Mouse (Mus musculus) forebrain, embryonic 15.5 days (tissue): ENCODE data around the gene Itgad. TPM values are rescaled to one million over a fixed set of nuclear protein-coding genes. Genes with fewer than 3 reads are reported as not detected.

Source experiments
- ATAC-seq: fragments of 200-750 bp; cut with Nextera tagmentation; replicated peaks from 2 replicates; pipeline ENCODE4 v1.8.0; 2017; ENCODE audit warnings: mild to moderate bottlenecking, moderate TSS enrichment, moderate library complexity
- H3K27ac ChIP-seq: fragments of 300-500 bp; sonication (generic); replicated peaks from 2 replicates; pipeline ENCODE4 v1.5.1; 2015; ENCODE audit warnings: mild to moderate bottlenecking, inconsistent platforms
- H3K27me3 ChIP-seq: fragments of 300-500 bp; sonication (generic); 2 replicates; pipeline ENCODE4 v1.6.1; 2015; ENCODE audit warnings: inconsistent platforms
- H3K36me3 ChIP-seq: fragments of 300-500 bp; sonication (generic); 2 replicates; pipeline ENCODE4 v1.6.1; 2015; ENCODE audit warnings: mild to moderate bottlenecking, inconsistent platforms
- H3K4me1 ChIP-seq: fragments of 300-500 bp; sonication (generic); 2 replicates; pipeline ENCODE4 v1.6.1; 2015; ENCODE audit warnings: inconsistent platforms
- H3K4me2 ChIP-seq: fragments of 300-500 bp; sonication (generic); replicated peaks from 2 replicates; pipeline ENCODE4 v1.6.1; 2015; ENCODE audit warnings: mild to moderate bottlenecking, inconsistent platforms
- H3K4me3 ChIP-seq: fragments of 300-500 bp; sonication (generic); 2 replicates; pipeline ENCODE4 v1.5.1; 2015; ENCODE audit warnings: mild to moderate bottlenecking, inconsistent platforms
- H3K9ac ChIP-seq: fragments of 300-500 bp; sonication (generic); replicated peaks from 2 replicates; pipeline ENCODE4 v1.6.1; 2015; ENCODE audit warnings: mild to moderate bottlenecking, inconsistent platforms
- H3K9me3 ChIP-seq: fragments of 300-500 bp; sonication (generic); 2 replicates; pipeline ENCODE4 v1.6.1; 2016; ENCODE audit warnings: inconsistent platforms
- WGBS: fragments of 180-500 bp; shearing (Covaris S2); methylation state at CpG from one replicate; pipeline ENCODE4 v1.1.7; 2015; ENCODE audit warnings: mixed read lengths; 5-methylcytosine and 5-hydroxymethylcytosine counted together
- polyA plus RNA-seq: library from polyadenylated mRNA; unstranded; fragments of >200 nt; fragmentation: Nextera tagmentation; extraction: Ambion mirVana; gene quantifications from 2 replicates; pipeline ENCODE4 v1.2.1, GENCODE M21; 2015

Gene Itgad
- polyA plus RNA-seq, 1 experiment from 2014 or later = not detected

DNA sequence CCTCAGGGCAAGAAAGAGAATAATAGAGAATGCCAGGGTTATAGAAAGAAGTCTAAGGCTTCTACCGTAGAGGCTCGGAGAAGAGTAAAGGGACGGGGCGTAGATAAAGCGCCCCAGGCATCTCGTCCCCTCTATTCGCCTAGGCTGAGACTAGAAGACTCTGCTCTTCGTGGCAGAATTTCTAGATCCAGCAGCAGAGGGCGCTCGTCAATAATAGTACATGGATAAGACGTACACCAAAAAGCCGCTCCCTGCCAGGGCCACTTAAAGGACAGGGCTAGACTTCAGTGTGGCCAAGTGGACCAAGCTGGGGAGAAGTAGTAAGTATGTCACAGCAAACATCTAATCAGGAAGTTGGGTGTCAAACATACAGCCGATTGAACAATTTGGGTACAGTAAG lies 93.3 kb downstream of the Itgad start:
- H3K4me1 ChIP-seq = peaks cover 17% of the 10 kb centered on the region
- no peaks in the 10 kb centered on the region for H3K27me3 ChIP-seq
- H3K4me3 ChIP-seq = peak overlapping the region; percentile 40
- peak; percentile 80 for ATAC-seq
- no peaks in the 10 kb centered on the region for H3K9me3 ChIP-seq
- H3K9ac ChIP-seq = peak overlapping the region; percentile 53
- peaks cover 11% of the 10 kb centered on the region; the same call in 1 of the 2 replicates for H3K36me3 ChIP-seq
- peak overlapping the region; percentile 63 for H3K4me2 ChIP-seq
- H3K27ac ChIP-seq = peak overlapping the region; percentile 74
- 3% methylated on average over 13 of the region's 13 CpGs for WGBS

DNA sequence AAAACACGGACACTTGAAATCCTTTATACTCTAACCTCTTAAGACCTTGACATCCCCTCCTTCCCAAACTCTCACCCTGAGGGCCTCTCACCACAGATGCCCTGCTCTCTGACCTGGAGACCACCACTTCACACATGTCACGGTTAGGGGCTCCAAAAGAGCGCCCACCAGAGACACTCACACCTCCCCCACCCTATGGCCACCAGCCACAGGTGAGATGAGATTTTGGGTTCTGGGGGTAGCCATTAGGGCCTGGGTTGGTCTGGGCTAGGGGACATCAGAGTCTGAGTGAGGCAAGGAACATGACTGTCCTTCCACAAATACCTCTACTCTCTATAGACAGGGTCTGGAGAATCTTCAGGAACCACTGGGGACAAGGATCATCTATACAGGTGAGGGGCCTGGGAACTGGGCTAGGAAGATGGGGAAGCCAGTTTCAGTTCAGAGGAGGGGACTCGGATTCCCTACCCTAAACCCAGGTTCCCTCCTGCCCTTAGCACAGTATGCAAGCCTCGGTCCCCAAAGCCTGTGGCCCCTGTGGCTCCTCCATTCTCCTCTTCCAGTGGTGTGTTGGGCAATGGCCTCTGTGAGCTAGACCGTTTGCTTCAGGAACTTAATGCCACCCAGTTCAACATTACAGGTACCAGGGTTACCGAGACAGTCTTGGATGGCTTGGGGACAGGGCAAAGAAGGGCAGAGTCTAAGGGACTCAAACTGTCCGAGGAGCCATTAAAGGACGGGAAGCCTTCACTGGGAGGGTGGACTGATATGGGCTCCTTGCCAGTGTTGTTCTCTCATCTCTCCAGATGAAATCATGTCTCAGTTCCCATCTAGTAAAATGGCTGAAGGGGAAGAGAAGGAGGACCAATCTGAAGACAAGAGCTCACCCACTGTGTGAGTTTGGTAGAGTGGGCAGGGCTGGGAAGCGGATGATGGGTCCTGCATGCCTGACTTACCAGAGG lies 94.2 kb downstream of the Itgad start:
- Histone ChIP-seq H3K27ac (no peak overlapping the region), H3K4me1 (peaks cover 22% of the 10 kb centered on the region), H3K4me3 (no peak overlapping the region), H3K4me2 (no peak overlapping the region), H3K27me3 (no peaks in the 10 kb centered on the region), H3K9me3 (no peaks in the 10 kb centered on the region), H3K9ac (no peak overlapping the region), H3K36me3 (peaks cover 11% of the 10 kb centered on the region; the same call in 1 of the 2 replicates)
- 82% methylated on average over 10 of the region's 10 CpGs for WGBS
- no peak for ATAC-seq

DNA sequence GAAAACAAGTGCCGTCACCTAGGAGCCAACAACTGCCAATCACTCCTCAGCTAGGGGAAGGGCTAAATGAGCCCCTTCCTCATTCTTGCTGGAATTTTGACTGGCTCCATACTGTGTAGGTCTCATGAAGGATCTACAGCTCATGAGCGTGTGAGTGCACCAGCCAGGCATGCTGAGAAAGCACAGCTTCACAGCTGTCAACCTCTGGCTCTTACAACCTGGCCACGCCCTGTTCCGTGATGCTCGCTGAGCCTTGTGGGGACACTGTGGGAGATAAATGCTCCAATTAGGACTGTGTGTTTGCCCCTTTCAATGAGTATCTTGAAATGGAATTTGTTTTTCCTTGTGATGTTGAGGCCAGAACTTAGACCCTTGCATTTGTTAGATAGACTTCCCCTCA lies 95.8 kb downstream of the Itgad start:
- ATAC-seq = no peak
- Histone ChIP-seq H3K9me3 (no peaks in the 10 kb centered on the region), H3K4me2 (no peak overlapping the region), H3K27ac (no peak overlapping the region), H3K4me3 (no peak overlapping the region), H3K36me3 (peaks cover under 1% of the 10 kb centered on the region; the same call in 1 of the 2 replicates), H3K9ac (no peak overlapping the region), H3K27me3 (no peaks in the 10 kb centered on the region), H3K4me1 (peaks cover 22% of the 10 kb centered on the region)
- WGBS = 81% methylated on average over 5 of the region's 5 CpGs

DNA sequence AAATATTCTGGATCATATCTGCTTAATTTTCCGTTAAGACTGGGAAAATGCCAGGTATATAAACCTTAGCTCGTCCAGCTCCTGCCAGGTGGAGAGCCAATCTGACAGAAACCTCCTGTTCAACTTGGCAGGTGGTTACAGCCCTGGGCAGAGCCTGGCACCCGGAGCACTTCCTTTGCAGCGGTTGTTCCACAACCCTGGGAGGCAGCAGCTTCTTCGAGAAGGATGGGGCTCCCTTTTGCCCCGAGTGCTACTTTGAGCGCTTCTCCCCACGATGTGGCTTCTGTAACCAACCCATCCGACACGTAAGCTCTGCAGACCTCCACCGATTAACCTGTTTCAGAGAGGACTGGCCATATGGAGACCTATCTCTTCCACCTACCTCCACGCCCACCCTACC lies 97.8 kb downstream of the Itgad start:
- 0 out of 2 replicates have a peak overlapping the region, but pooled peaks have one; percentile 37 for H3K9ac ChIP-seq
- H3K4me3 ChIP-seq = peak overlapping the region; percentile 38
- WGBS = 45% methylated on average over 12 of the region's 12 CpGs
- H3K36me3 ChIP-seq = no peaks in the 10 kb centered on the region
- ATAC-seq = no peak
- H3K4me2 ChIP-seq = peak overlapping the region; percentile 58
- H3K4me1 ChIP-seq = peaks cover 11% of the 10 kb centered on the region
- H3K27ac ChIP-seq = no peak overlapping the region
- H3K27me3 ChIP-seq = no peaks in the 10 kb centered on the region
- H3K9me3 ChIP-seq = no peaks in the 10 kb centered on the region

DNA sequence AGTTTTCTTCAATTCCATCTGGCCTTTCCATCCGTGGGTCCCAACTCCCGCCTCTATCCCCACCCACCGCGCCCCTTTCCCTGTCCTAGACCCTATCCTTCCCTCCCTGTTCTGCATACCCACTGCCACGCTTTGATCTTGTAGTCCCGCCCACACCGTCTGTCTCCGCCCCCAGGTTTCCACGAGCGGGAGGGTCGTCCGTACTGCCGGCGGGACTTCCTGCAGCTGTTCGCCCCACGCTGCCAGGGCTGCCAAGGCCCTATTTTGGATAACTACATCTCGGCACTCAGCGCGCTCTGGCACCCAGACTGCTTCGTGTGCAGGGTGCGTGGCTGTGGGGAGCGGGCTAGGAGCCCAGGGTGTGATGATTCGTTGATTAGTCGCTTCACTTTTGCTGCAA lies 98.4 kb downstream of the Itgad start:
- Histone ChIP-seq H3K27me3 (no peaks in the 10 kb centered on the region), H3K4me3 (peak overlapping the region; percentile 38), H3K4me1 (peaks cover 11% of the 10 kb centered on the region), H3K27ac (no peak overlapping the region), H3K36me3 (no peaks in the 10 kb centered on the region), H3K9me3 (no peaks in the 10 kb centered on the region), H3K9ac (peak overlapping the region; percentile 37), H3K4me2 (peak overlapping the region; percentile 58)
- ATAC-seq = peak; percentile 84
- WGBS = 7% methylated on average over 24 of the region's 24 CpGs

DNA sequence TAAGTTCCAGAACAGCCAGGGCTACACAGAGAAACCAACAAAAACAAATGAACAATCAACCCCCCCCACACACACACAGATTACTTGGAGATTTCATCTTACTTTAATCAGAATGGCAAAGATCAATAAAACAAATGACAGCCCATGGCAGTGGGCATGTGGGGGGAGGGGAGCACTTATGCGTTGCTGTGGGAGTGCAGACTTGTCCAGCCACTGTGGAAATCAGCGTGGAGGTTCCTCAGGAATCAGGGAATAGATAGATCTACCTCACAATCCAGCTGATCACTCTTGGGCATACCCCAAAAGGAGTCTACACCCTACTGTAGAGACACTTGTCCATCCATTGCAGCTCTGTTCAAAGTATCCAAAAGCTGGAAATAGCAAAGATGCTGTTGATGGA lies 100.8 kb downstream of the Itgad start:
- H3K4me2 ChIP-seq = no peak overlapping the region
- H3K27ac ChIP-seq = no peak overlapping the region
- H3K27me3 ChIP-seq = no peaks in the 10 kb centered on the region
- H3K4me1 ChIP-seq = peaks cover 11% of the 10 kb centered on the region
- no peaks in the 10 kb centered on the region for H3K36me3 ChIP-seq
- H3K9me3 ChIP-seq = no peaks in the 10 kb centered on the region
- no peak overlapping the region for H3K9ac ChIP-seq
- ATAC-seq = no peak
- no peak overlapping the region for H3K4me3 ChIP-seq
- WGBS = 64% methylated on average over 2 of the region's 2 CpGs

DNA sequence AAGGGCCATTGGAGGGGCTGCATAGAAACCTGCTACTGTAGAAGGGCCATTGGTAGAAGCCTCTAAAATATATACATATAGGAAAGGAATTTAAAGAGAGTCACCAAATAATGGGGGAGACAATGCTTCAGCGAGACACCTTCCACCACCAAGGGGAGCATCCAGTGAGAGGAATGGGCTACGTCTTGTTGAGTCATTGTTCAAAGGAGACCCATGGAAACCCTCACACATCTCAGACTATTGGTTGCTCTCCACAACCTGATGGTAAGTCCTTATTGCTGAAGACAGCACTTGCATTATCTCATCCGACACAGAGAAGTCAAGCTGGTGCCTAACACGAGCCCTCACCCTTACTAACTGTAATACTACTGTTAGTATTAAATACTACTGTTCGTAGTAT lies 101.6 kb downstream of the Itgad start:
- Histone ChIP-seq H3K9ac (no peak overlapping the region), H3K27me3 (no peaks in the 10 kb centered on the region), H3K4me2 (no peak overlapping the region), H3K27ac (no peak overlapping the region), H3K9me3 (no peaks in the 10 kb centered on the region), H3K4me3 (no peak overlapping the region), H3K4me1 (peaks cover 11% of the 10 kb centered on the region), H3K36me3 (no peaks in the 10 kb centered on the region)
- no peak for ATAC-seq
- 91% methylated on average over 5 of the region's 5 CpGs for WGBS

DNA sequence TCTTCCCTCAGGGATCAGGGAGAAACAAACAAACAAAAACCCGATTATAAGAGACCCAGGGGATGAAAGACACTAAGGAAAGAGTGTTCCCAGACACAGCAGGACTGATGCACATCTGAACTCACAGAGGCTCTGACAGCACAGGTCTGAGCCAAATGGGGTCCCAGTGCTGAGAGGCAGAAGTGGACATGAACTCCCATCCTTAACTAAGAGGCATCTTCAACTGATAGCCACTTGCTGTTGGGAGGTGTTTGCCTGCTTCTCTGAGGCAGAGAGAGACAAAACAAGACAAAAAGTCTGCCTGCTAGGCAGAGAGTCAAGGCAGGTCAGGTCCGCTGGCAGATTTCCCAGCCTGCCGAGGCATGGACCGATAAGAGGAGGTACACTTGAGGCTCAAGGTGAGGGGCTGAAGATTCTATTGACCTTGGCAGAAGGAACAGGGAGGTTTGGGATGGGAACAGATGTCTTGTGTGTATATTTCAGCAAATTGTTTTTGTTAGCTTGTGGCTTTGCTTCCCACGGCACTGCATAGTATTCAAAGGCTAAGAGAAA lies 102.7 kb downstream of the Itgad start:
- ATAC-seq = no peak
- WGBS = 56% methylated on average over 5 of the region's 5 CpGs
- H3K4me3 ChIP-seq = no peak overlapping the region
- H3K4me2 ChIP-seq = no peak overlapping the region
- no peak overlapping the region for H3K27ac ChIP-seq
- no peaks in the 10 kb centered on the region for H3K9me3 ChIP-seq
- no peak overlapping the region for H3K9ac ChIP-seq
- H3K27me3 ChIP-seq = no peaks in the 10 kb centered on the region
- H3K4me1 ChIP-seq = peaks cover 10% of the 10 kb centered on the region
- H3K36me3 ChIP-seq = no peaks in the 10 kb centered on the region

DNA sequence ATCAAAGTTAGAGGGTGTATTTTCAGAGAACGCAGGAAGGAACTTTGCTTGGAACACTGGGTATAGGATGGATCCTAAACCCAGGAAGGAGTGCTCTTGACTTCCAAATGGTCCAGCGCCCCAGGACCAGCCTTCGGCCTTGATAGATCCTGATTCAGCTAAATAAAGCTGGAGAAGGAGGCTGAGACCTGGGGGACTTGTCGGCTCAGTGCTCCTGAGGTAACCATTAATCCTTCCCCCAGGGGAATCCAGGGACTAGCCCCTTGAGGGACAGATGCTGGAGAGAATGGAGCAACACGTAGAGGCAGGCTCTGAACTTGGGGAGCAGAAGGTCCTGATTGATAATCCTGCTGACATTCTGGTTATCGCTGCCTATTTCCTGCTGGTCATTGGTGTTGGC lies 111.2 kb downstream of the Itgad start, which contains the start of gene Slc5a2:
Gene Slc5a2, plus strand, starts transcription at position 247 of the 400 bp plus-strand sequence.
- 84% methylated on average over 6 of the region's 6 CpGs for WGBS
- no peaks in the 10 kb centered on the region for H3K9me3 ChIP-seq
- H3K4me2 ChIP-seq = no peak within 1 kb of the TSS
- ATAC-seq = no peak
- no peaks in the 10 kb centered on the region for H3K4me1 ChIP-seq
- H3K9ac ChIP-seq = no peak within 1 kb of the TSS
- H3K27me3 ChIP-seq = no peaks in the 10 kb centered on the region
- H3K27ac ChIP-seq = no peak within 1 kb of the TSS
- H3K4me3 ChIP-seq = no peak within 1 kb of the TSS
- H3K36me3 ChIP-seq = no peaks in the 10 kb centered on the region

DNA sequence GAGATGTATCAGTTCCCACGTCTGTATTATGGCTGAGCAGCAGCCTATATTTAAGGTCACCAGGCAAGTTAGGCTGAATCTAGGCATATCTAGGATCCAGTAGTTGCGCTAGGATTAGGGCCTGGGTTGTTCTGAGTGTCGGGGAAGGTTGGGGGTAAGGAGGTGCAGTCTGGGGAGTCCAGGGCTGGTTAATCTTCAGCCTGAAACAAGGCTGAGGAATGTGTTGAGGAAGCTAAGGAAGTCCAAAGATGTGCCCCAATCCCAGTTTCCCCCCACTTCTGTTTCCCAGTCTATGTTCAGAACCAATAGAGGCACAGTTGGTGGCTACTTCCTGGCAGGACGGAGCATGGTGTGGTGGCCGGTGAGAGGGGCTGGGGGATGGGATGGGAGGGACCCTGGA lies 111.9 kb downstream of the Itgad start:
- no peak for ATAC-seq
- no peak overlapping the region for H3K9ac ChIP-seq
- no peaks in the 10 kb centered on the region for H3K27me3 ChIP-seq
- no peaks in the 10 kb centered on the region for H3K4me1 ChIP-seq
- H3K4me2 ChIP-seq = no peak overlapping the region
- no peak overlapping the region for H3K4me3 ChIP-seq
- no peaks in the 10 kb centered on the region for H3K36me3 ChIP-seq
- no peaks in the 10 kb centered on the region for H3K9me3 ChIP-seq
- 76% methylated on average over 5 of the region's 5 CpGs for WGBS
- H3K27ac ChIP-seq = no peak overlapping the region

DNA sequence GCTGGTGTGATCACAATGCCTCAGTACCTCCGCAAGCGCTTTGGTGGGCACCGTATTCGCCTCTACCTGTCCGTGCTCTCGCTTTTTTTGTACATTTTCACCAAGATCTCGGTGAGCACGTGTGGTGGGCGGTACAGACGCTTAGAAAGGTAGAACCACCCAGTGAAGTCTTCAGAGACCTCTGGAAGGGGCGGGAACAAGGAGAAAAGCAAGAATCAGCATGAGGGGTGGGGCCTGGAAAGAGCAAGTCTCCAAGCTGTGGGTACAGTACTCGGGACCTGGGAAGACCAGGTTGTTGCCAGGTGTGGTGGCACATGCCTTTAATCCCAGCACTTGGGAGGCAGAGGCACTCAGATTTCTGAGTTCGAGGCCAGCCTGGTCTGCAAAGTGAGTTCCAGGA lies 113.2 kb downstream of the Itgad start:
- WGBS = 69% methylated on average over 13 of the region's 13 CpGs
- Histone ChIP-seq H3K9me3 (no peaks in the 10 kb centered on the region), H3K27ac (no peak overlapping the region), H3K9ac (no peak overlapping the region), H3K36me3 (no peaks in the 10 kb centered on the region), H3K4me1 (no peaks in the 10 kb centered on the region), H3K27me3 (no peaks in the 10 kb centered on the region), H3K4me3 (no peak overlapping the region), H3K4me2 (no peak overlapping the region)
- no peak for ATAC-seq

DNA sequence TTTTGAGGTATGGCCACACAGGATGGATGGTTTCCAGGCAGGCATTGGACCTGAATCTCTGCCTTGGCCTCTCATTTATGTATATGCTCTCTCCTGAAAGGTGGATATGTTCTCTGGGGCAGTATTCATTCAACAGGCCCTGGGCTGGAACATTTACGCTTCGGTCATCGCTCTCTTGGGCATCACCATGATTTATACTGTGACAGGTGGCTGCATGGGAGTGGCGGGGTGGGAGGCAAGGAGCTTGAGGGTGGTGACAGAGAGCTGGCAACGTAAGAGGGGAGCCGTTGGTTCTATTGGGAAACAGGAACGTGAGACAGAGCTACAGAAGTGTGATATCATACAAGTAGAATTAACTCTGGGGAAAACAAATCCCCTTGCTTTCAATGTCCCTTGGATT lies 113.6 kb downstream of the Itgad start:
- no peak for ATAC-seq
- H3K4me2 ChIP-seq = no peak overlapping the region
- no peak overlapping the region for H3K27ac ChIP-seq
- no peak overlapping the region for H3K9ac ChIP-seq
- WGBS = 92% methylated on average over 7 of the region's 7 CpGs
- no peaks in the 10 kb centered on the region for H3K27me3 ChIP-seq
- no peaks in the 10 kb centered on the region for H3K4me1 ChIP-seq
- no peaks in the 10 kb centered on the region for H3K9me3 ChIP-seq
- H3K36me3 ChIP-seq = no peaks in the 10 kb centered on the region
- no peak overlapping the region for H3K4me3 ChIP-seq
